Mouse (Mus musculus) hindbrain, embryonic 15.5 days (tissue): Measurements from ENCODE around the gene Ihh. TPM values are rescaled to one million over a fixed set of nuclear protein-coding genes. Genes with fewer than 3 reads are reported as not detected.
A peak's percentile ranks its signal among the peaks of the same experiment; 100 is the strongest.

Source experiments
- ATAC-seq: fragments of 200-750 bp; cut with Nextera tagmentation; 2 replicates; pipeline ENCODE4 v1.8.0; 2017; ENCODE audit warnings: low read depth, moderate number of reproducible peaks, moderate TSS enrichment; ENCODE audit not compliant: low FRiP score
- H3K27ac ChIP-seq: fragments of 300-500 bp; sonication (generic); replicated peaks from 2 replicates; pipeline ENCODE4 v1.5.1; 2015; ENCODE audit warnings: mild to moderate bottlenecking, inconsistent platforms
- H3K27me3 ChIP-seq: fragments of 300-500 bp; sonication (generic); 2 replicates; pipeline ENCODE4 v1.6.1; 2015; ENCODE audit warnings: control low read depth, inconsistent platforms
- H3K36me3 ChIP-seq: fragments of 300-500 bp; sonication (generic); 2 replicates; pipeline ENCODE4 v1.6.1; 2015; ENCODE audit warnings: control low read depth, inconsistent platforms
- H3K4me1 ChIP-seq: fragments of 300-500 bp; sonication (generic); replicated peaks from 2 replicates; pipeline ENCODE4 v1.6.1; 2015; ENCODE audit warnings: control low read depth, inconsistent platforms
- H3K4me2 ChIP-seq: fragments of 300-500 bp; sonication (generic); 2 replicates; pipeline ENCODE4 v1.6.1; 2015; ENCODE audit warnings: moderate library complexity, mild to moderate bottlenecking, inconsistent platforms
- H3K4me3 ChIP-seq: fragments of 300-500 bp; sonication (generic); 2 replicates; pipeline ENCODE4 v1.5.1; 2015; ENCODE audit warnings: mild to moderate bottlenecking, inconsistent platforms
- H3K9ac ChIP-seq: fragments of 300-500 bp; sonication (generic); 2 replicates; pipeline ENCODE4 v1.6.1; 2015; ENCODE audit warnings: inconsistent platforms
- H3K9me3 ChIP-seq: fragments of 300-500 bp; sonication (generic); 2 replicates; pipeline ENCODE4 v1.6.1; 2016; ENCODE audit warnings: control low read depth, inconsistent platforms
- WGBS: fragments of 180-500 bp; shearing (Covaris S2); methylation state at CpG from one replicate; pipeline ENCODE4 v1.1.7; 2015; 5-methylcytosine and 5-hydroxymethylcytosine counted together
- polyA plus RNA-seq: library from polyadenylated mRNA; unstranded; fragments of >200 nt; fragmentation: Nextera tagmentation; extraction: Ambion mirVana; gene quantifications from 2 replicates; pipeline ENCODE4 v1.2.1, GENCODE M21; 2015

Gene Ihh
- polyA plus RNA-seq, 1 experiment from 2014 or later = 0.16 TPM

DNA sequence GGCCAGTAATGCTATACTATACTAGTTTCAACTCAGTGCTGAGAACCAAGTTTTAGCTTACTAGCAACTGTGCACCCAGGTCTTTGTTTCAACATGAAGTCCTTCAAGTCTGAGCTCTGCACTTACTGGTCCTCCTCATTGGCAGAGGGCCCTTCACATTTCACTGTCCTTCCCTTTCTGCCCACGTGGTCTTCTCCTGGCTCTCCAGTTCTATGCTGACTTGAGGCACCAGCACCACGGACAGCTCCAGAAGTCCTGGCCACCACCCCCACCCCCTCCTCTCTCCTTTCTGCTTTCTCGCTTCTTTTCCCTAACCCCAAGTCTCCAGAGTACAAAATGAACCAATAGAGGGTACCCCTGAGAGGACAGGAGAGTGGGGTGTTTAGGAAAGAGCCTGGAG lies 11.7 kb downstream of the Ihh start:
- no peak overlapping the region for H3K4me3 ChIP-seq
- no peaks in the 10 kb centered on the region for H3K4me1 ChIP-seq
- no peak overlapping the region for H3K27ac ChIP-seq
- H3K9me3 ChIP-seq = no peaks in the 10 kb centered on the region
- ATAC-seq = no peak
- H3K36me3 ChIP-seq = no peaks in the 10 kb centered on the region
- no peak overlapping the region for H3K4me2 ChIP-seq
- peaks cover 40% of the 10 kb centered on the region for H3K27me3 ChIP-seq
- H3K9ac ChIP-seq = no peak overlapping the region
- WGBS = 12% methylated on average over 3 of the region's 3 CpGs

DNA sequence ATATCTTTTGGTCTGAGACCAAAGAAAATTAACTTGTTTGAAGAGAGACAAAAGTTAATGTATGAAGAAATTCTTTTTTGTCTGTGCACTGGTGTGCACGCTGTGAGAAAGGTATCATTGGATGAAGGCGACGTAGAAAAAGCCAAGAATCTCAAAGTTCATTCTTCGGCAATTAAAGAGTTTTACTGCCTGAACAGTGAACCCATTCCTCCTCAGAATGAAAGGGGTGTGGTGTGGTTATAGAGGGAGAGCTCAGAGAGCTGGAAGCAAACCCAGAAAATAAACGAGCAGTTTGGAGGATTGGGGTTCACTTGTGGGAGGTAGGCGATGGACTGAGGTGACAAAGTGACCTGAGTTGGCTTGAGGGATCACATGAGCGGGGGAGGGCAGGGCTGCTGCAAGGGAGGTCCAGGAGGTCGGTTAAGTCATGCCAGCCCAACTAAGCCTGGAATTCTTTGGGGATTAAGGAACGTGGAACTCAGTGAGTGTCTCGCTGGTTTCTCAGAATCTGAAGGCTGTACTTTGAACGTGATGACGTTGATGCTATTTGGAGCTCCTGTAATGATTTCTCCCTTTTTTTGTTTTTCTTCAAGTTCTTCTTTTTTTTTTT lies 15.1 kb downstream of the Ihh start:
- 50% methylated on average over 12 of the region's 12 CpGs for WGBS
- H3K9me3 ChIP-seq = no peaks in the 10 kb centered on the region
- H3K4me1 ChIP-seq = no peaks in the 10 kb centered on the region
- no peak overlapping the region for H3K4me3 ChIP-seq
- H3K27me3 ChIP-seq = peaks cover 41% of the 10 kb centered on the region
- H3K36me3 ChIP-seq = no peaks in the 10 kb centered on the region
- no peak for ATAC-seq
- no peak overlapping the region for H3K9ac ChIP-seq
- no peak overlapping the region for H3K27ac ChIP-seq
- H3K4me2 ChIP-seq = no peak overlapping the region

- H3K4me2 ChIP-seq = peak within 1 kb of the TSS; percentile 71
- no peaks in the 10 kb centered on the region for H3K36me3 ChIP-seq
- no peak within 1 kb of the TSS for H3K27ac ChIP-seq
- ATAC-seq = peak; percentile 83; the same call in 1 of the 2 replicates
- peak within 1 kb of the TSS; percentile 49 for H3K4me3 ChIP-seq
- peak within 1 kb of the TSS; percentile 37; the same call in 1 of the 2 replicates for H3K9ac ChIP-seq
- no peaks in the 10 kb centered on the region for H3K4me1 ChIP-seq
- peaks cover 36% of the 10 kb centered on the region for H3K27me3 ChIP-seq
- H3K9me3 ChIP-seq = no peaks in the 10 kb centered on the region
- WGBS = under 1% methylated on average over 18 of the region's 18 CpGs
Observed at GRCm38 (mm10) chr1:74935402-74935801, 16.1 kb downstream of the Ihh start, which contains the start of gene Cfap65. TSS of gene Cfap65 (minus strand) at chr1:74935599.

DNA sequence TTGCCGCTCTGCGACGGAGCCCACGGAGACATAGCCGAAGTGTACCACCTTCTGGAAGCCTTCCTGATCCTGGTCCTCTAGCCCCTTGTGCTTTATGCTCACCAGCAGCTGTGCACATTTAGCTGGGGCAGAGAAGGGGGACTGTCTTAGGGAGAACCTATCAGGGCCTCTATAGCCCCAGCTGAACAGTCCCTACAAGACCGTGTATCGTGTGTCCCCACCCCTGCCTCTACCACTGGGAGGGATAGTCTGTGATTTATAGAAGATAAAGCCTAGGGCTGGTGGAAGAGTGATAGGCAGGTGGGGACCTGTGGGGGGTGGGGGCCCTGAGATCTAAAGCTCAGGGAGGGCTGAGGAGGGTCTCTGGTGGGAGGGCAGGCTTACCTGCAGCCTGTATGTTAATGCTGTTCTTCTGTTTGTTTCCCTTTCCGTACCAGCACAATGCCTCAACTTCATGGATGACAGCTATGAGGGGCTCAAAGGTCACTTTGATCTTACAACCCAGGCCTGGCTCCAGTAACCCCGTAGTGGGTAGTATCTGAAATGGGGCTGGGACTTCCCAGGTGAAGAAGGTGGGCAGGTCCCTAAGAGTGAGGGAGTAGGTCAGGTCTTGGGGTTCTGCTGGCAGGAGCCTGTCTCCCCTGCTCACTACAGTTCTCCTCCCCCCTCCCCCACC lies 23.7 kb downstream of the Ihh start:
- H3K4me1 ChIP-seq = no peaks in the 10 kb centered on the region
- H3K27ac ChIP-seq = no peak overlapping the region
- ATAC-seq = no peak
- no peaks in the 10 kb centered on the region for H3K9me3 ChIP-seq
- H3K4me2 ChIP-seq = no peak overlapping the region
- H3K27me3 ChIP-seq = peaks cover 22% of the 10 kb centered on the region
- no peaks in the 10 kb centered on the region for H3K36me3 ChIP-seq
- no peak overlapping the region for H3K4me3 ChIP-seq
- no peak overlapping the region for H3K9ac ChIP-seq
- 86% methylated on average over 9 of the region's 9 CpGs for WGBS

- no peak for ATAC-seq
- H3K4me3 ChIP-seq = no peak overlapping the region
- H3K27ac ChIP-seq = no peak overlapping the region
- H3K27me3 ChIP-seq = peaks cover 17% of the 10 kb centered on the region; the same call in 1 of the 2 replicates
- 35% methylated on average over 6 of the region's 6 CpGs for WGBS
- no peaks in the 10 kb centered on the region for H3K36me3 ChIP-seq
- H3K9ac ChIP-seq = no peak overlapping the region
- H3K4me2 ChIP-seq = no peak overlapping the region
- H3K4me1 ChIP-seq = no peaks in the 10 kb centered on the region
- no peaks in the 10 kb centered on the region for H3K9me3 ChIP-seq
Observed at GRCm38 (mm10) chr1:74926721-74927120, 24.8 kb downstream of the Ihh start.

DNA sequence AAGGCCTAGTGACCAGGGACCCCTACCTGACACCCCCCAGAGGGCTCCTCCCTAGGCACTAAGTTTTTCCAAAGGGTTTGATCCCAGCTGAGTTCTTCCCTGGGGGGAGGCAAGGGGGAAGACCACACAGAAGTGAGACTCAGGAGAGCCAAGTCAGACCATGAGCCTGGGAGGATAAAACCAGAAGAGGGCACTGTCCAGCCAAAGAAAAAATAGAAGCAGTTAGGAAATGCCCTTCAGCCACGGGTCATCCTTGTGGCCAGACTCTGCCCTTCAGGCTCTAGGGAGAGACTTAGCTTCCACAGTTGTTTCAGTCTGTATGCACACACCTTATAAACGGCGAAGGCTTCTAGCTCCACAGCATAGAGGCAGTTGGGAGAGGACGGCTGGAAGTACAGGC lies 27.0 kb downstream of the Ihh start:
- Histone ChIP-seq H3K4me2 (no peak overlapping the region), H3K36me3 (no peaks in the 10 kb centered on the region), H3K27ac (no peak overlapping the region), H3K9ac (no peak overlapping the region), H3K4me1 (no peaks in the 10 kb centered on the region), H3K4me3 (no peak overlapping the region), H3K9me3 (no peaks in the 10 kb centered on the region), H3K27me3 (peaks cover 10% of the 10 kb centered on the region; the same call in 1 of the 2 replicates)
- WGBS = 68% methylated on average over 4 of the region's 4 CpGs
- no peak for ATAC-seq

- Histone ChIP-seq H3K36me3 (no peaks in the 10 kb centered on the region), H3K4me2 (no peak overlapping the region; the same call in 1 of the 2 replicates), H3K9me3 (no peaks in the 10 kb centered on the region), H3K4me1 (no peaks in the 10 kb centered on the region), H3K9ac (no peak overlapping the region), H3K4me3 (no peak overlapping the region), H3K27me3 (peaks cover 4% of the 10 kb centered on the region; the same call in 1 of the 2 replicates), H3K27ac (no peak overlapping the region)
- no peak for ATAC-seq
- WGBS = 23% methylated on average over 13 of the region's 13 CpGs
Observed at GRCm38 (mm10) chr1:74915706-74916105, 35.8 kb downstream of the Ihh start.

DNA sequence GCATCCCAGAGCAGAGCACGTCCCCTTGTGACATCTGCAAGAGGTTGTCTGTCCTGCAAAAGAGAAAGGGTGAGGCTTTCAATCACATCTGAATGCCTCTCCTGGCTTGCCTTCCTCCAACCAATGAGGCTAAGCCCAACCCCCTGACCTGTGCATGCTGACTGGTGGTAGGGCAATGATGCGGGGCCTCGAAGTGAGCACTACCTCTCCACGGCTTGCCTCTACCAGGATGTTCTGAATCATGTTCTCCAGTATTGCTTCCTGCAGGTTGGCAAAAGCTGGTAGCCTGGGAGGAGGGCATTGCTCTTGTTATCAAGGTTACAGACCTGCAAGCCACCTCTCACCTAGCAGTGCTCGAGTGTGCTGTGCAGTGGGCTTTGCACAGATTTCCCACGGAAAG lies 49.3 kb downstream of the Ihh start:
- no peak for ATAC-seq
- WGBS = 27% methylated on average over 6 of the region's 6 CpGs
- Histone ChIP-seq H3K27ac (no peak overlapping the region), H3K4me3 (no peak overlapping the region), H3K27me3 (peaks cover 72% of the 10 kb centered on the region), H3K9ac (no peak overlapping the region), H3K9me3 (no peaks in the 10 kb centered on the region), H3K4me2 (no peak overlapping the region), H3K4me1 (peaks cover 10% of the 10 kb centered on the region), H3K36me3 (no peaks in the 10 kb centered on the region)

DNA sequence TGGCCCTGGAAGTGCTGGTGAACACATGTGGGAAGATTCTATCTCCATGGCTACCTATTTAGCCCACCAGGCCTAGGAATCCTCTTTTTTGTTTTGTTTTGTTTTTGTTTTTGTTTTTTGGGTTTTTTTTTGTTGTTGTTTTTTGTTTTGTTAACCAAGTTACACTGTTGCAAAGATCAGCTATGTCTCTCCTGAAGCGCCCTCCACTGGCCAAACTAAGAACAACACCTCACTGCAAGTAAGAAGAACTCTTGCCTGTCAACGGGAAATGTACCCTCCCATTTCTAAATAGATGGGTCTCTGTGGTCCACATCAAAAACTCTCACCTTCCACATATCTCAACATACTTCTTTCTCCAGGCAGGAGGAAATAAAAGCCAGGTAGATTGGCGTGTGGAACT lies 49.8 kb downstream of the Ihh start:
- Histone ChIP-seq H3K36me3 (no peaks in the 10 kb centered on the region), H3K4me3 (no peak overlapping the region), H3K4me1 (peaks cover 10% of the 10 kb centered on the region), H3K9me3 (no peaks in the 10 kb centered on the region), H3K27ac (no peak overlapping the region), H3K4me2 (no peak overlapping the region), H3K9ac (no peak overlapping the region), H3K27me3 (peaks cover 76% of the 10 kb centered on the region)
- ATAC-seq = no peak
- WGBS = 3% methylated on average over 3 of the region's 3 CpGs

DNA sequence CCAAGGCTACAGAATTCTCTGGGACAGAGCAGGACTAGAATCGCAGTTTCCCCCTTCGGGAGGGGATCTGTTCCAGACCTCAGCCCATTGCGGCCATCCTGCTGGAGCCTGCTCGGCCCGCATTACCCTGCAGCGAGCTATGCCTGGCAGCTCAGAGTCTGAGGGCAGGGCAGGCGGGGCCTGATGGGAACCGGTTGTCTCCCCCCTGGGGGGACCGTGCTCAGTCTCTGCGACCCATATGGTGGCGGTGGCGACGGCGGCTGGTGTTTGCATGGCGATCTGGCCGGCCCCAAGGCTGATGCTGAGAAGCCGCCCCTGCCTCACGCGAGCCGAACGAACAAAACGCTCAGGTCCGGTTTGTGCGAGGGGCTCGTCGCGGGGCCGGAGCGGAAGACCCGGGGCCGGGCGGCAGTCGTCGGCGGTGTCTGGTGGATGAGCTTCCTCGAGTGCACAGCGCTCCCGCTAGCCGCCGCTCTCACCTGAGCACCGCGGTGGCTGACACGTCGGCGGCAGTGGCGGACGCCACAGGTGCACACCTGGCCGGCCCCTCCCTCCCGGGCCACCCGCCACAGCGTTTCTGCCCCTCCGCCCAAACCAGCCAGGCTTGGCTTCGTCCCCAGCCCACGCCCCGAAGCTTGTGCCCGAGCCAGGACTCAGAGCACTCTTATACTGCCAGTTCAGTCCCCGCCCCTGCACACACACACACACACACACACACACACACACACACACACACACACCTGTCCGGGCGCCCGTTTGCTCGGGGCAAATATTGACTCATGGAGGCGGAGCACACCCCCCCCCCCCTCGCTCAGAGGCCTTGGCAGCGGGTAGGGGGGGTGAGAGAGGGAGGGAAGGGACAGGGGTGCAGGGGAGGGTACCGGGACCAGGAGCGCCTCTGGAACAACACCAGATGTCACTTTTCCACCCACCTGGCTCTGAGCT lies 50.9 kb downstream of the Ihh start:
- Histone ChIP-seq H3K27ac (no peak overlapping the region), H3K4me3 (peak overlapping the region; percentile 38), H3K4me2 (peak overlapping the region; percentile 70), H3K4me1 (peaks cover 10% of the 10 kb centered on the region), H3K9ac (peak overlapping the region; percentile 36; the same call in 1 of the 2 replicates), H3K9me3 (no peaks in the 10 kb centered on the region), H3K27me3 (peaks cover 87% of the 10 kb centered on the region), H3K36me3 (no peaks in the 10 kb centered on the region)
- ATAC-seq = no peak
- 1% methylated on average over 65 of the region's 66 CpGs for WGBS

DNA sequence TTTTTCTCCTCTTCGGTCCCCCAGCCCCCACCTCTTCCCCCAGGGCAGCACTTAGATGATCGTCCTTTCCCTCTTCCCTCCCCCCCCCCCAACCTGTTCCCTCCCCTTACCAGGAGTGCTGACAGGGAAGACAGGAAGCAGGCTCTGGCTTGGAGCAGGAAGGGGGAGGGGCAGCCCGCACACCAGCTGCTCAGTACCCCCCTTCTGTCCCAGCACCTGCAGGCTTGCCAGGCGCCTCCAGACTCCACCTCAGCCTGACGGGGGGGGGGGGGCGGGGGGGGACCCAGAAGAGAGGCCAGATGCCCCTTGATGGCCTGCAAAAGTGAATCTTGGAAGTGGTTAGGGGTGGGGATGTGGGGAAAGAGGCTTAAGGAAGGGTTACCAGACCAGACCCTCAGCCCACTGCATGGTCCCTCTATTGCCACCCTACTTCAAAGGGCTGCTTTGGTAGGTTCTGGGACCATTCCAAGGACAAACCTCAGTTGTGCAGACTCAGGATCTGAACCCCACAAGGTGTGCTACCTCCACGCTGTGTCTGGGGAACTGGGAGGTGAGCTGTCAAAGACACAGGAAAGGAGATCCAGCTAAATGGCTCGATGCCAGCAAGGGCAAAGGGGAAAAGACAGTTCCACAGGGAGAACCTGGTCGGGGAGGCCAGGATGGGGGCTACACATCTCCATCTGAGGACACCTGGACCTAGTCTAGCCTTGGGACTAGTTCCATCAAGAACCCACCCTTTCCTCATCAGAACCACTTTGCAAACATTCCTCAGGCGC lies 52.6 kb downstream of the Ihh start:
- peaks cover 10% of the 10 kb centered on the region for H3K4me1 ChIP-seq
- no peak overlapping the region for H3K27ac ChIP-seq
- WGBS = 8% methylated on average over 7 of the region's 10 CpGs
- H3K9me3 ChIP-seq = no peaks in the 10 kb centered on the region
- no peak for ATAC-seq
- H3K27me3 ChIP-seq = peaks cover 87% of the 10 kb centered on the region
- no peak overlapping the region for H3K9ac ChIP-seq
- no peak overlapping the region for H3K4me3 ChIP-seq
- no peaks in the 10 kb centered on the region for H3K36me3 ChIP-seq
- H3K4me2 ChIP-seq = no peak overlapping the region
